Mouse (Mus musculus) forebrain, embryonic 14.5 days (tissue): ENCODE data around the gene Car3. TPM values are rescaled to one million over a fixed set of nuclear protein-coding genes. Genes with fewer than 3 reads are reported as not detected.
A peak's percentile ranks its signal among the peaks of the same experiment; 100 is the strongest.

Source experiments
- ATAC-seq: fragments of 200-750 bp; cut with Nextera tagmentation; 2 replicates; pipeline ENCODE4 v1.8.0; 2017; ENCODE audit warnings: mild to moderate bottlenecking, moderate library complexity
- DNase-seq: peaks from one replicate; pipeline ENCODE4 v3.0.0-alpha.2; 2015; ENCODE audit warnings: low spot score
- H3K27ac ChIP-seq: fragments of 300-500 bp; sonication (generic); 2 replicates; pipeline ENCODE4 v1.5.1; 2014; ENCODE audit warnings: low read depth, mild to moderate bottlenecking, control low read depth, low read length, moderate library complexity
- H3K27me3 ChIP-seq: fragments of 300-500 bp; sonication (generic); replicated peaks from 2 replicates; pipeline ENCODE4 v1.6.1; 2014; ENCODE audit warnings: low read length, control low read depth, mixed read lengths; ENCODE audit not compliant: control insufficient read depth, insufficient read depth
- H3K36me3 ChIP-seq: fragments of 300-500 bp; sonication (generic); 2 replicates; pipeline ENCODE4 v1.6.1; 2014; ENCODE audit warnings: low read length, control low read depth; ENCODE audit not compliant: control insufficient read depth, insufficient read depth
- H3K4me1 ChIP-seq: fragments of 300-500 bp; sonication (generic); 2 replicates; pipeline ENCODE4 v1.6.1; 2014; ENCODE audit warnings: antibody characterized with exemption, low read length, control low read depth; ENCODE audit not compliant: control insufficient read depth, insufficient read depth
- H3K4me2 ChIP-seq: fragments of 300-500 bp; sonication (generic); 2 replicates; pipeline ENCODE4 v1.6.1; 2014; ENCODE audit warnings: mild to moderate bottlenecking, control low read depth, low read length
- H3K4me3 ChIP-seq: fragments of 300-500 bp; sonication (generic); 2 replicates; pipeline ENCODE4 v1.5.1; 2014; ENCODE audit warnings: low read depth, low read length, control low read depth
- H3K9ac ChIP-seq: fragments of 300-500 bp; sonication (generic); 2 replicates; pipeline ENCODE4 v1.6.1; 2014; ENCODE audit warnings: mild to moderate bottlenecking, low read length, control low read depth, moderate library complexity
- H3K9me3 ChIP-seq: fragments of 300-500 bp; sonication (generic); replicated peaks from 2 replicates; pipeline ENCODE4 v1.6.1; 2016; ENCODE audit warnings: low read length, control low read depth, mixed read lengths; ENCODE audit not compliant: control insufficient read depth
- WGBS: fragments of 180-500 bp; shearing (Covaris S2); extraction: QIAGEN DNeasy Blood & Tissue Kit; methylation state at CpG from one replicate; pipeline ENCODE4 v1.1.7; 2014; 5-methylcytosine and 5-hydroxymethylcytosine counted together
- polyA plus RNA-seq: library from polyadenylated mRNA; unstranded; fragments of >200 nt; fragmentation: Nextera tagmentation; extraction: Ambion mirVana; gene quantifications from 2 replicates; pipeline ENCODE4 v1.2.1, GENCODE M21; 2014

Gene Car3
- polyA plus RNA-seq, 1 experiment from 2014 or later = 1.1 TPM

DNA sequence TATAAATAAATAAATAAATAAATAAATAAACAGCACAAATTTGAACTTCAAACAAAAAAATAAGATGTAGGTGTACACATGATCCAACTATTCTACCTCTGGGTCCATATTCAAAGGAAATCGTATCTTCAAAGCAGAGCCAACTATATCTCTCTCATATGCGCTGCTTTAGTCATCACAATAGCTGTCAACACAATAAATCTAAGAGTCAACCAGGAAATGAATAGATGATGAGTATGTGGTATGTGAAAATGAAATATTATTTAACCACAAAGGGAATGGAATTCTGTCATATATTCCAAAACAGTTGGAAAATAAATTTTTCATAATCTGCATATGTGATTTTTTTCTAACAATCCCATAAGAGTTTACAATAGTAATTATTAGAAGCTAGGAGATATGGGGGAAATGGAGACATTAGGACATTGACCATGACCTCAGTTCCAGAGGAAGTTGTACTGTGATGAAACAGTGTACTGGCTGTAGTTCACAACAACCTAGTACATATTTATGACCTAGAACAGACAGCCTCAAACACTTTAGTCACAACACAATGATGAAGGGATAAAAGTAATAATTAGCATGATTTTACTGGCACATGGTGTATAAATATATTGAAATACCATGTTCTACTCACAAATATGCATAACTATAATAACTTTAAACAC is 14.6 kb upstream of the Car3 start:
- H3K4me3 ChIP-seq = no peak overlapping the region
- ATAC-seq = no peak
- WGBS = 86% methylated on average over 2 of the region's 2 CpGs
- H3K4me1 ChIP-seq = no peaks in the 10 kb centered on the region
- H3K9ac ChIP-seq = no peak overlapping the region
- H3K4me2 ChIP-seq = no peak overlapping the region
- no peaks in the 10 kb centered on the region for H3K27me3 ChIP-seq
- DNase-seq = no peak
- no peak overlapping the region for H3K27ac ChIP-seq
- H3K9me3 ChIP-seq = no peaks in the 10 kb centered on the region
- no peaks in the 10 kb centered on the region for H3K36me3 ChIP-seq

- H3K9me3 ChIP-seq = no peaks in the 10 kb centered on the region
- no peak for DNase-seq
- H3K27ac ChIP-seq = no peak overlapping the region
- no peaks in the 10 kb centered on the region for H3K27me3 ChIP-seq
- no peak overlapping the region for H3K4me2 ChIP-seq
- no peak for ATAC-seq
- H3K4me3 ChIP-seq = no peak overlapping the region
- H3K9ac ChIP-seq = no peak overlapping the region
- H3K36me3 ChIP-seq = no peaks in the 10 kb centered on the region
- H3K4me1 ChIP-seq = no peaks in the 10 kb centered on the region
- 73% methylated on average over 5 of the region's 5 CpGs for WGBS
Measured at GRCm38 (mm10) chr3:14853966-14854365, 9.3 kb upstream of the Car3 start.

DNA sequence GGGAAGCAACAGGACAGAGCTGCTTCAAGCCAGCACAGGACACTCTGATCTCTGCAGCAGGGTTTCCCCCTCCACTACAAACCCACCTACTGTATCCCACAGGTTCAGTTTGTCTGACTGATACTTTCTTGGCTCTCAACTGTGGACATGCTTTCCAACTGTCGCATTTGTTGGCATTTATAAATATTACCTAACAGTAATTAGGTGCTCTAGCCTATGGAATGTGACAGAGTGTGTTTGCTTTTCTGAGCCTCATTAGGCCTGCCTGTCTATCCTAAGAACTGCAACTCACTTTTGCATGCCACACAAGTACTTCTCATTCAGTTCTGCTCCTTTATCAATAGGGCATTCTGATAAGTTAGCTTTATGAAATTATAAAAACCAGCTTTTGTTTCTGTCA is 8.9 kb upstream of the Car3 start:
- 45% methylated on average over 1 of the region's 1 CpGs for WGBS
- Histone ChIP-seq H3K9me3 (no peaks in the 10 kb centered on the region), H3K9ac (no peak overlapping the region), H3K27me3 (no peaks in the 10 kb centered on the region), H3K36me3 (no peaks in the 10 kb centered on the region), H3K4me3 (no peak overlapping the region), H3K27ac (no peak overlapping the region), H3K4me1 (no peaks in the 10 kb centered on the region), H3K4me2 (no peak overlapping the region)
- peak; percentile 35 for DNase-seq
- ATAC-seq = peak; percentile 58

DNA sequence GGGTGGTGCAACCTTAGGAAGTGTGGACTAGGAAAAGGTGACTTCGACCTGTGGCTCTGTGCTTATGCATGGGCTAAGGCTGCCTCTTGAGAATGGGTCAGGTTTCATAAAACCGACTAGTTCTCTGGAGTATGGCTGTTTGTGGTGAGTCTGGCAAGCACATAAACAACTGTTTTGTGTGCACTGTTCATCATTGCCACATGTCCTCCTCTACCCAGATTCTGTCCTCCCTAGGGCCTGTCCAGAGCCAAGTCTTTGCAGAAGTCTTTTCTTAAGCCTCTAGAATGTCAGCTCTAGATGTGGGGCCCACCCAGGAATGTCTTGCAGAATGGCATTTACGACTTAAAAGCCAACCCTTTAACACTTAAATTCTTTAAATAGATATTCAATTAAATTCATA is 5.4 kb upstream of the Car3 start:
- Histone ChIP-seq H3K9ac (no peak overlapping the region), H3K4me2 (no peak overlapping the region), H3K9me3 (no peaks in the 10 kb centered on the region), H3K27me3 (no peaks in the 10 kb centered on the region), H3K36me3 (no peaks in the 10 kb centered on the region), H3K27ac (no peak overlapping the region), H3K4me1 (0 out of 2 replicates have a peak, but pooled peaks cover 5% of the 10 kb centered on the region), H3K4me3 (no peak overlapping the region)
- ATAC-seq (no peak), DNase-seq (no peak)
- WGBS = 87% methylated on average over 3 of the region's 3 CpGs

GRCm38 (mm10) chr3:14860291-14860690 is 3.0 kb upstream of the Car3 start:
- no peak for ATAC-seq
- no peak overlapping the region for H3K4me3 ChIP-seq
- no peak overlapping the region for H3K9ac ChIP-seq
- no peaks in the 10 kb centered on the region for H3K27me3 ChIP-seq
- no peaks in the 10 kb centered on the region for H3K9me3 ChIP-seq
- WGBS = 67% methylated on average over 3 of the region's 3 CpGs
- H3K4me2 ChIP-seq = no peak overlapping the region
- H3K4me1 ChIP-seq = 0 out of 2 replicates have a peak, but pooled peaks cover 5% of the 10 kb centered on the region
- H3K36me3 ChIP-seq = no peaks in the 10 kb centered on the region
- no peak for DNase-seq
- H3K27ac ChIP-seq = no peak overlapping the region

DNA sequence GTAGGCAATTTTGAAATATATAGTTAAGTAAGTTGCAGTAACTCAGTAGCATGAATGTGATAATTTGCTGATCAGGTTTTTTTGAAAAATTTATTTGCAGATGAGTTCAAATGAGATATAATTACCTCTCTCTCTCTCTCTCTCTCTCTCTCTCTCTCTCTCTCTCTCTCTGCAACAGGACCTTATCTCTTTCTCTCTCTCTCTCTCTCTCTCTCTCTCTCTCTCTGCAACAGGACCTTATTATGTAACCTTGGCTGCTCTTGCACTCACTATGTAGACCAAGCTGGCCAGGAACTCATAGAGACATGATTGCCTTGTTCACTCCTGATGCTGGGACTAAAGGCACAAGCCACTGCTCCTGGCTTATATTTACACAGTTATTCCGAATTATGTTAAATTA is 2.1 kb upstream of the Car3 start:
- WGBS = 90% methylated on average over 1 of the region's 1 CpGs
- Histone ChIP-seq H3K36me3 (no peaks in the 10 kb centered on the region), H3K27me3 (no peaks in the 10 kb centered on the region), H3K9ac (no peak overlapping the region), H3K4me1 (0 out of 2 replicates have a peak, but pooled peaks cover 5% of the 10 kb centered on the region), H3K4me2 (no peak overlapping the region), H3K9me3 (no peaks in the 10 kb centered on the region), H3K27ac (no peak overlapping the region), H3K4me3 (no peak overlapping the region)
- DNase-seq (no peak), ATAC-seq (no peak)

DNA sequence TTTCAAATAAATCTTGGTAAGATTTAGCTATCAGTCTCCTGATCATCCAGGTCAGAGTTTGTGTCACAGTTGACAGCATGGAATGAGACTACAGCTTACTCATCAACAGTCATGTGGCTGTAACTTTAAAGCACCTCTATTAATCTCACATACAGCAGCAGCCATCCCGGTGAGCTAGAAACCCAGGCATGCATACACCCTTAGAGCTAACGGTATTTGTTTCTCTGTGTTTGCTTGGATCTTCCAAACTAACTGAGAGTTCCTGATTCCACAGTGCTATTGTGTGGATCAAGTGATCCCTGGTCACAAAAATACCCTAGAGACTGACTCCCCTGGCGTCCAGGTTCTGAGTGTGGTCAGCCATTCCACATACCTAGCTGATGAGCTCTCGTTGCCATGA is 1.5 kb upstream of the Car3 start:
- Histone ChIP-seq H3K36me3 (no peaks in the 10 kb centered on the region), H3K27ac (no peak overlapping the region), H3K4me2 (peak overlapping the region; percentile 80), H3K4me1 (0 out of 2 replicates have a peak, but pooled peaks cover 5% of the 10 kb centered on the region), H3K4me3 (no peak overlapping the region), H3K27me3 (no peaks in the 10 kb centered on the region), H3K9ac (no peak overlapping the region), H3K9me3 (no peaks in the 10 kb centered on the region)
- 23% methylated on average over 4 of the region's 4 CpGs for WGBS
- no peak for DNase-seq
- ATAC-seq = no peak

DNA sequence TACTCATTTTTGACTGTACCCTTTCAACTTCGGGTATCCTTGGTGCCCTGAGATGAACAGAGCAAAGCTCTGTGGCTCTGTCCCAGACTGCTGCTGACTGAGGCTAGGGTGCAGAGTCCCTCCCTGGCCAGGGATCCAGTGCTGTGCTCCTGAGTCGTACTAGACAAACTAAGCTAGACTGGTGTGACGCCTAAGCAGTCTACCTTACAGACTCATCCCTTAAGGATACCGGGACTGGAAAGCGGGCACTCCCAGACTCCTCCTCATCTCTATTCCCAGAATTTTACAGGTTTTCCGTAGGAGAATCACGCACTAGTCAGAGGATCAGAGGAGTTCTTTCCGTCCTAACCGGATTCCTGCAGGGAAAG is 674 bp upstream of the Car3 start:
- Histone ChIP-seq H3K9ac (peak overlapping the region; percentile 51), H3K4me3 (peak overlapping the region; percentile 36), H3K27me3 (no peaks in the 10 kb centered on the region), H3K4me2 (peak overlapping the region; percentile 80), H3K27ac (no peak overlapping the region), H3K9me3 (no peaks in the 10 kb centered on the region), H3K36me3 (no peaks in the 10 kb centered on the region), H3K4me1 (0 out of 2 replicates have a peak, but pooled peaks cover 5% of the 10 kb centered on the region)
- DNase-seq = peak; percentile 30
- peak; percentile 82 for ATAC-seq
- whole genome bisulfite sequencing = 0% methylated on average over 9 of the region's 9 CpGs

GRCm38 (mm10) chr3:14863922-14864321 is 610 bp downstream of the Car3 start:
- WGBS = 87% methylated on average over 2 of the region's 2 CpGs
- DNase-seq = no peak
- Histone ChIP-seq H3K27ac (no peak overlapping the region), H3K4me3 (no peak overlapping the region), H3K9ac (no peak overlapping the region), H3K4me1 (0 out of 2 replicates have a peak, but pooled peaks cover 5% of the 10 kb centered on the region), H3K9me3 (no peaks in the 10 kb centered on the region), H3K4me2 (no peak overlapping the region), H3K27me3 (no peaks in the 10 kb centered on the region), H3K36me3 (no peaks in the 10 kb centered on the region)
- ATAC-seq = no peak
